Mouse (Mus musculus): ENCODE measurements around the gene Rspo1. TPM values are rescaled to one million over a fixed set of nuclear protein-coding genes. Genes with fewer than 3 reads are reported as not detected.
"Not testable (repeated sequence)": the region's sequence is repeated elsewhere in the genome, so short reads cannot be mapped to it uniquely, and the experiment has no call there.

Gene Rspo1
- total RNA-seq (2022), result 1 to 10 TPM; 3.1 to 6.6 (median 4.7) TPM

GRCm38 (mm10) chr4:124985671-124986602 is at the start of gene Rspo1:
Gene Rspo1 (plus strand): TSS chr4:124986430.
- no peak for DNase-seq (ENCODE audit: low spot score)

- DNase-seq (ENCODE audit: low spot score), result peak; percentile 98
These were observed 49.4 kb upstream of the Rspo1 start, which contains the start of gene 9930104L06Rik for GRCm38 (mm10) chr4:124936613-124937471. Gene 9930104L06Rik (plus strand): TSS chr4:124937048.

GRCm38 (mm10) chr4:124939211-124939610 is 47.0 kb upstream of the Rspo1 start, which contains the start of gene Cdca8:
Gene Cdca8 (minus strand): TSS chr4:124939311.
- not testable (repeated sequence) for DNase-seq (ENCODE audit: low spot score)

- peak; percentile 72 for DNase-seq (ENCODE audit: low spot score)
These were observed 43.2 kb upstream of the Rspo1 start for GRCm38 (mm10) chr4:124943022-124943421.

- DNase-seq (ENCODE audit: low spot score), result no peak
These were observed 42.4 kb upstream of the Rspo1 start for GRCm38 (mm10) chr4:124943781-124944180.

GRCm38 (mm10) chr4:124944961-124945360 is 41.3 kb upstream of the Rspo1 start:
- DNase-seq (ENCODE audit: low spot score), result no peak

GRCm38 (mm10) chr4:124949488-124949887 is 36.7 kb upstream of the Rspo1 start:
- DNase-seq (ENCODE audit: low spot score), result no peak

- no peak for DNase-seq (ENCODE audit: low spot score)
These were observed 35.8 kb upstream of the Rspo1 start for GRCm38 (mm10) chr4:124950181-124951035.

- no peak for DNase-seq (ENCODE audit: low spot score)
These were observed 35.2 kb upstream of the Rspo1 start for GRCm38 (mm10) chr4:124951036-124951433.

- no peak for DNase-seq (ENCODE audit: low spot score)
These were observed 32.7 kb upstream of the Rspo1 start for GRCm38 (mm10) chr4:124953546-124953945.

- no peak for DNase-seq (ENCODE audit: low spot score)
These were observed 28.9 kb upstream of the Rspo1 start for GRCm38 (mm10) chr4:124957284-124957683.

GRCm38 (mm10) chr4:124959062-124959461 is 27.2 kb upstream of the Rspo1 start:
- peak; percentile 9 for DNase-seq (ENCODE audit: low spot score)

GRCm38 (mm10) chr4:124960940-124961339 is 25.3 kb upstream of the Rspo1 start:
- no peak for DNase-seq (ENCODE audit: low spot score)

GRCm38 (mm10) chr4:124962576-124962975 is 23.7 kb upstream of the Rspo1 start:
- no peak for DNase-seq (ENCODE audit: low spot score)

- no peak for DNase-seq (ENCODE audit: low spot score)
These were observed 21.2 kb upstream of the Rspo1 start for GRCm38 (mm10) chr4:124964912-124965599.

GRCm38 (mm10) chr4:124968711-124969110 is 17.5 kb upstream of the Rspo1 start:
- DNase-seq (ENCODE audit: low spot score), result no peak

GRCm38 (mm10) chr4:124969219-124969848 is 16.9 kb upstream of the Rspo1 start:
- no peak for DNase-seq (ENCODE audit: low spot score)

GRCm38 (mm10) chr4:124970194-124970593 is 16.0 kb upstream of the Rspo1 start:
- DNase-seq (ENCODE audit: low spot score), result no peak

- no peak for DNase-seq (ENCODE audit: low spot score)
These were observed 15.6 kb upstream of the Rspo1 start for GRCm38 (mm10) chr4:124970677-124971076.

- no peak for DNase-seq (ENCODE audit: low spot score)
These were observed 15.1 kb upstream of the Rspo1 start for GRCm38 (mm10) chr4:124971094-124971493.
